Mouse (Mus musculus): ENCODE results near the gene Pkig.

Gene Pkig

DNA sequence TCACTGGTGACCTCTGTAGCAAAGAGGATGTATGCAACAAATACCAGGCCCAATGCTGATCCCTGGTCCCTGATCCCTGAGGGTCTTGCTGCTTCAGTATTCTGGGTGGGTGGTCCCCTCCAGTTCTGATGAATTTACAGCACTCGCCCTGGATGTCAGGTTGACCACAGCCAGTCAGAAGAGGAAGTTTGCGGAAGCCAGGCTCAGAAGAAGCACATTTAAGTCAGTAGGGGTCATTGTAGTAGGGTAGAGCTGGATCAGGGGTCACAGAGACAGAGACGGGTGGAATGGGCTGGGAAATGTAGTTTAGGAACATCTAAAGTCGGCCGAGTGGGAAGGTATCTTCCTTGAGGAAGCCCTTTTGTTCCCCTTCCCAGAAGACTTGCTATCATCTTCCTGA, 96.0 kb downstream of the Pkig start:
- no peak for DNase-seq (ENCODE audit: low read depth, low spot score)

DNA sequence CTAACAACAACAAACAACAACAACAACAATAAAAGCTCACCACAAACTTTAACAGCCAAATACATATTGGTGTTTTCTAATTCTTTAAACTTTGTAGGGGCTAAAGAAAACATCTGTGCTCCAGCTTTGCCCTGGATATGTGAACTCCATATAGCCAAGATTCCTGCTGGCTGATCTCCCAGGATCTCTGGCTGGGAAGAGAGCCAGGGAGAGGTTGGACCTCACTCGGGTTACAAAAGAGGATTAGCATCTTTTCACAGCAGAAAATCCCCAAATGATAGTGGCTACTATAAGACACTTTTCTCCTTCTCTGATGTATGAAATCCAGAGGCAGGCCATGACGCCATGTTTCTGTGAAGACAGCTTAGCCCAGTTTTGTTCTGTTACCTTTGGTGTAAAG, 98.5 kb downstream of the Pkig start:
- no peak for DNase-seq (ENCODE audit: low read depth, low spot score)

DNA sequence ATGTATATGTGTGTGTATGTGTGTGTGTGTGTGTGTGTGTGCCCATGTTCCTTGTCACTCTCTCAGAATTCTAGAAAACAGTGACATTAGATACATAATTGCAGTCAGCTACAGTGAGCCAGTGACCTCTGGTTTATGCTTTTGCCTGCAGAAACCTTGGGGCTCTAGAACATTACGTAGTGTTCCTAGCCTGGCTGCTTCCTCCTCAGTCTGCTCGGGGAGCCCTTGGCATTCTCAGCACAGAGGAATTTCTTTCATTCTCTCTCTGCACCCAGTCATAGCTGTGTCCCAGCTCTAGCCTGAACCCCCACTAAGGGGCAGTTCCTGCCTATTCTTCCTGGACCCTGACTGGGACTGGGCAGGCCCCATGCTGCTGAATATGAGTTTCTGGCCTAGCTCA, 100.0 kb downstream of the Pkig start:
- DNase-seq (ENCODE audit: low read depth, low spot score) = no peak

DNA sequence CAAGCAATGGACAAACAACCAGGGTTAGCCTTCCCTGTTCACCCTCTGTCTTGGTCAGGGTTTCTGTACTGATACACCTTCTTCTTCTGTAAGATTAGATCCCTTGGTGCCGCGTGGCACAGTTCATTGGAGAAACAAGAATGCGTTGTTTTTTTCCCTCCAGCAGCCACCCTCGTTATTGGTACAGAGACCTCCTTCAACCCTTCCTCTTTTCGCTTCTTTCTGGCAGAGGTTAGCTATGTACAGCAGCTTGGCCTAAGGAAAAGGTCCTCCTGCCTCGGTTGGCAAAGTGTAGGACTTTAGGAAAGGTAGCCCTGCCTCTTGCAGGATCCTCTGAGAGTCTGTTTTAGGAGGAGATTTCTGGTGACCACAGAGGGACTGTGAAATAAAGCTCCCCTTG, 102.4 kb downstream of the Pkig start:
- DNase-seq (ENCODE audit: low read depth, low spot score) = no peak

GRCm38 (mm10) chr2:163761402-163761801, 103.2 kb downstream of the Pkig start:
- no peak for DNase-seq (ENCODE audit: low read depth, low spot score)

GRCm38 (mm10) chr2:163766261-163766660, 108.1 kb downstream of the Pkig start:
- DNase-seq (ENCODE audit: low read depth, low spot score) = no peak

- DNase-seq (ENCODE audit: low read depth, low spot score) = no peak
Measured at GRCm38 (mm10) chr2:163766890-163767289, 108.7 kb downstream of the Pkig start.

GRCm38 (mm10) chr2:163770731-163771130, 112.5 kb downstream of the Pkig start:
- DNase-seq (ENCODE audit: low read depth, low spot score) = no peak
